Mouse (Mus musculus) thymus, adult 2 months (tissue): ENCODE data around the gene Slc4a8.

Experiments
- CTCF ChIP-seq: fragments of 200-500 bp; IDR thresholded peaks from 2 replicates; pipeline ENCODE4 v1.5.1; 2012; ENCODE audit warnings: mild to moderate bottlenecking, control low read depth, low read length, moderate library complexity, borderline replicate concordance; ENCODE audit not compliant: control insufficient read depth, poor library complexity, insufficient read depth; ENCODE audit errors: extremely low read depth
- POLR2A ChIP-seq: fragments of 200-500 bp; IDR thresholded peaks from 2 replicates; pipeline ENCODE4 v1.6.1; 2012; ENCODE audit warnings: mild to moderate bottlenecking, low read length, control low read depth, moderate library complexity; ENCODE audit not compliant: control insufficient read depth, poor library complexity, insufficient read depth; ENCODE audit errors: extremely low read depth

DNA sequence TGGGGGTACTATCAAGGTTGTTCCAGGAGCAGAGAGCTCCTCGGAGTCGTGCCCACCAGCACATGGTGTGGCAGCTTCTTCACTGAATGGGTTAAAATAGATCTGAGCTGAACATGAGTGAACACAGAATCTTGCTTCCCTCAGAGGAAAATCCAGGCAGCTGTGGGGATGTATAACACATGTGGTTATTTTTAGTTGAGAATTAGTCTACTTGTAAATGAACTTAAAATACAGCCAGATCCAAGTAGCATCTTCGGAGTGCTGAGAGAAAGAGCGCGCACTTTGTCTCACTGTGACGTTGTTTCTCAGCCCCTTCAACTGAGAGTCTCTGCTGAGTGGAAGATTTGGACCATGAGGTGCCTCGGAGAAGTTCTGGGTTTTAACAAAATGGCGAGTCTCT is 53.8 kb downstream of the Slc4a8 start:
- TF ChIP-seq CTCF (no peak), POLR2A (no peak)
